Mouse (Mus musculus) kidney, postnatal 10 days (tissue): ENCODE measurements around the gene Prss2.
"Not testable (repeated sequence)": the region's sequence is repeated elsewhere in the genome, so short reads cannot be mapped to it uniquely, and the experiment has no call there.

Source experiments
- DNase-seq: peaks from one replicate; pipeline ENCODE4 v3.0.0; 2021; ENCODE audit warnings: mixed read lengths

Prss2 gene

GRCm38 (mm10) chr6:41556389-41556788, 34.8 kb downstream of the Prss2 start:
- DNase-seq = no peak

DNA sequence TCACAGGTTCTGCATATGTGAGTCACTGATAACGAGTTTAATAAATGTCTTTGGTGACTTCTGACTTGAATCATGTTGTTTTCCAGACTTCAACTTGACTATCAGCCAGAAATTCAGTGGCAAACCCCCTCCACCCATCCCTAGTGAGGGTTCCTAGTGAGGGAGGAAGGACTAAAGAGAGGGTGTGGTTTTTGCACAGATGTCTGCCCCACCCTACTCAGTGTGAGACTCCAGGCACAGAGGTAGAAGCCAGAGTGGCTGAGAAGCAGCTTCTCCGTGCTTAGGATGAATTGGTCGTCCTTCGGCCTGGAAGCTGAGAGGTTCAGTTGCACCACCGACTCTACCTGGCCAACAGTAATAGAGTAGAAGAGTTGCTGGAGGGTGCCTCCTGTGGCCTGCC, 35.9 kb downstream of the Prss2 start:
- DNase-seq = no peak

DNA sequence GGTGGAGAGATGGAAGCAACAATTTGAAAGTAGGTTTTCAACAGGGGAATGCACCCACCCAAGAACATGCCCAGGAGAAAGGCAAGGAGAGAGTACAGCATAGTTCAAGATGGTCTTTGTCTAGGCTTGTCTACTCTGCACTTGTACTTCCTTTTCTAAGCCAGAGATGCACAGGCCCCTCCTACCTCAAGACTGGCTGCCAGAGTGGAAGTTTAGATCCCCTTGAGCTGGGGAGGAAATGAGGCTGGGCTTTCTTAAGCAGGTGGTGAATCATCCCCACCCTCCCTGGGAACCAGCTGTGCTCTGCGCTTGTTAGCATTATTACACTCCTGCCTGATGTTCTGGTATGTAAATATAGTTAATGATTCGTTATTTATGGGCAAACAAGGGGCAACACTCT, 36.7 kb downstream of the Prss2 start:
- no peak for DNase-seq

GRCm38 (mm10) chr6:41559331-41559730, 37.7 kb downstream of the Prss2 start:
- no peak for DNase-seq

DNA sequence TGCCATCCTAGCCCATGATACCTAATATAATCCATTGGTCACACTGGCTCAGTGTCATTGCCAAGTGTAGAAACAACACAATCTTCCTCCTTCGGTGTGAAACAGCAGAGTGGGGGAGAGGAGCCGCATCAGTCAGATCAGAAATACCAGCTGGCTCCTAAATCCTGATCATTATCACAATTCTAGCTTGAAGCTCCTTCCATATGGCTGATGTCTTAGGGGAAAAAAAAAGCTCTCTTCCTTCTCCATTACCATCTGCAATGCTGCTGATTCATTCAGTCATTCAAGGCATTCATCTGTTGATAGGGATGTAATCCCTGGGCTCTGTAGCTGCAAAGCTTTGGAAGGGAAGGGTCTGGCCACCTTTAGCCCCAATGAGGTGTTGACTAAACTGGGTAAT, 38.7 kb downstream of the Prss2 start:
- DNase-seq = no peak

DNA sequence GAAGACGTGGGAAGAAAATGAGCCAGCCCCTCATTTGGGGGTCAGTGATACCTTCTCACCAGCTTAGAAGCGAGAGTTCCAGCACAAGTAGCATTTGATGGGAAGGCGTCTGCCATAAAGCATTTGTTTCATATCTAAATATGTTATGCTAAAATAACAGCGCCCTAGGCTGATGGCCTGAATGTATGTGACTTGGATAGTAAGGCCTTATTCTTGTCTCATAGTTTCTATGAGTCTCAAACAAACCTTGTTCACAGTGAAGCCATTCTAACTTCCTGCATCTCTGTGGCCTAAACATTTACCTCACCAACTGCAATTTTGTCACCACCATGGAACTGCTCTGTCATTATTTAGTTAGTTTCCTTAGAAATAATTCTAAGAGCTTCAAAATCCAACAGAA, 41.0 kb downstream of the Prss2 start:
- no peak for DNase-seq

- DNase-seq = not testable (repeated sequence)
These were observed 41.7 kb downstream of the Prss2 start for GRCm38 (mm10) chr6:41563104-41563951.

GRCm38 (mm10) chr6:41565261-41565660, 43.7 kb downstream of the Prss2 start:
- DNase-seq = no peak

GRCm38 (mm10) chr6:41566965-41567364, 45.4 kb downstream of the Prss2 start:
- no peak for DNase-seq

DNA sequence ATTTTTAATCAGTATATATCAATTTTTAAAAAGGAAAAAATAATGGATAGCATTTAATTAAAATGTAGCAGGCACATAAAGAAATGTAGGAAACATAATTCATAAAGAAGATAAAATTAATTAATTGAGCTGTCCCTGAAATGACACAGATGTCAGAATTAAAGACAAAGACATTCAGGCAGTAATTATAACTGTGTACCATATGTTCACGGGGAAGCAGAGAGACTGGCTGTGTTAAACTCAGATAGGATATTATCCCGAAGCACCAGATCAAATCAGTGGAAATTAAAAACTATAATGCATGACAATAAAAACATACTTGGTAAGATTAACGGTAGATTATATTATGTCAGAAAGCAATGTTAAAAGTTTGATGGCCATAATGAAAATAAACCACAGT, 47.5 kb downstream of the Prss2 start:
- DNase-seq = no peak
